Mouse (Mus musculus): ENCODE measurements around the gene Car6.

DNA sequence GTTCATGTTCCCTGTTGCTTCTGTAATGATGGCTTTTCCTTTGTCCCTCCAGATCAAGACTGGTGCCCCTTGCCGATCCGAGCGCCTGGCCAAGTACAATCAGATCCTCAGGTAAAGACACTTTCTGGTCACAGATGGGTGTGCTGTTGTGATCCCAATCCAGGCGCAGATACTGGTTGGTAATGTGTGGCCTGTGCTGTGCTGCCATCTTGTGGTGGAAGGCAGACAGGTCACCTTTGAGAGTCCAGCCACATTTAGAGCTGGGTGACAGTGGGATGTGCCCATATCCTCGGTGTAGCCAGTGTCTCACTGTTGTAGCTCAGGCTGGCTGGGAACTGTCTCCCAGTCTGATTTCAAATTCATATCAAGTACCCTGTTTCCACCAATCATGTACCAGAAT is 46.9 kb upstream of the Car6 start:
- TF ChIP-seq GATA1 (IDR thresholded peaks at IDR 0.05; ENCODE audit: borderline replicate concordance, low read length) = no peak
- TF ChIP-seq FLI1 (IDR thresholded peaks at IDR 0.05; ENCODE audit: low read length) = no peak

Measured in megakaryocyte, embryonic 14.5 days (primary cell).